Mouse (Mus musculus) MEL (cell line): Measurements from ENCODE around the gene Osbp.

Experiments
- CHD1 ChIP-seq: IDR thresholded peaks from 2 replicates; pipeline ENCODE4 v1.6.1; 2012; ENCODE audit warnings: low read depth, mild to moderate bottlenecking, inconsistent platforms, low read length, improper control_type of control experiment
- GABPA ChIP-seq: IDR thresholded peaks from 2 replicates; pipeline ENCODE4 v1.6.1; 2012; ENCODE audit warnings: low read depth, mild to moderate bottlenecking, inconsistent platforms, low read length, improper control_type of control experiment, moderate library complexity
- NELFE ChIP-seq: IDR thresholded peaks from 2 replicates; pipeline ENCODE4 v1.6.1; 2011; ENCODE audit warnings: low read depth, low read length, improper control_type of control experiment
- USF1 ChIP-seq: IDR thresholded peaks from 2 replicates; pipeline ENCODE4 v1.6.1; 2014; ENCODE audit warnings: low read depth, mild to moderate bottlenecking, inconsistent platforms, low read length, improper control_type of control experiment, moderate library complexity

DNA sequence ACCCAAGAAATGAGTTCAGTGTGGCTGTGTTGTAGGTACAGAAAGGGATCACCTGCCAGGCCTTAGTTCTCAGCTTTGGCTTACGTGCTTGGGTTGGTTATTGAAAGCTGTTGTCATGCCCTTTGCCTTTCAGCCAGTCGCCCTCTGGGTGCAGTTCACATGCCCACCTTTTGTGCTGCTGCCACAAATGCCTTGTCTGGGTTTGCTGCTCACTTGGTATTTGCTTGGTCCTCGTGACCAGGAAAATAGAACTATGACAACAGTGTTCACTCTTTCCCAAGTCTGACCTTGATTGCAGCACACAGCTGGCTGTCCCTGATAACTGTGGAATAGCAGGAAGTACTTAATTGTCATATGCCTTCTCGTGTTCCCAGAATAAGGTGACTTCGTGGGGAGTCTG is 11.6 kb downstream of the Osbp start:
- no peak for TF ChIP-seq NELFE
- no peak for TF ChIP-seq USF1
- no peak for TF ChIP-seq CHD1
- TF ChIP-seq GABPA: no peak
